In genomic region chr10:66925553-66926127, GRCm38 (mm10) we compare ENCODE assay signal across 15 mouse cellular contexts.
A peak's percentile ranks its signal among the peaks of the same experiment; 100 is the strongest.
DNase-seq lines count a peak whose midpoint lies in the region; TF ChIP-seq lines count a peak whose summit lies in the region.
"Had no signal": no experiment of that assay in that cellular context is flagged by ENCODE, and none has a peak within 500 bp of the region (broad histone marks: within the 10 kb centered on the region; RNA-seq: fewer than 3 reads in every experiment).

No protein-coding gene starts in this region.

- no peak for TF ChIP-seq EP300 in ES-Bruce4 (IDR thresholded peaks at IDR 0.05; ENCODE audit: insufficient read depth, low read depth, low read length)

- H3K79me2 ChIP-seq in myocyte (ENCODE audit: control insufficient read depth, insufficient read depth): no peaks in the 10 kb centered on the region

- no peak for TF ChIP-seq CTCF in ES-Bruce4 (IDR thresholded peaks at IDR 0.05; ENCODE audit: low read depth, low read length)
- no peak for TF ChIP-seq CTCF in lung, adult 2 months (IDR thresholded peaks at IDR 0.05; ENCODE audit: insufficient read depth, low read length)

- 11% methylated on average over 6 of the region's 6 CpGs for WGBS in heart, embryonic 10.5 days
- 60% methylated on average over 6 of the region's 6 CpGs for WGBS in lung, adult 2 months

- no peak overlapping the region for H3ac ChIP-seq in myocyte (ENCODE audit: control insufficient read depth, insufficient read length)

- H3K4me1 ChIP-seq in heart, embryonic 10.5 days: peaks cover 46% of the 10 kb centered on the region
- H3K4me1 ChIP-seq in ES-Bruce4 (ENCODE audit: control insufficient read depth, insufficient read depth, low read length): peaks cover 4% of the 10 kb centered on the region
- peaks cover 8% of the 10 kb centered on the region; the same call in 1 of the 2 replicates for H3K4me1 ChIP-seq in lung, adult 2 months (ENCODE audit: control insufficient read depth, insufficient read depth, low read length)

- peak overlapping the region; percentile 52; the same call in 1 of the 2 replicates for H3K27ac ChIP-seq in heart, embryonic 10.5 days
- H3K27ac ChIP-seq in ES-Bruce4 (ENCODE audit: insufficient read depth, low read length): 0 out of 2 replicates have a peak overlapping the region, but pooled peaks have one; percentile 13
- H3K27ac ChIP-seq: embryonic facial prominence, embryonic 10.5 days; forebrain, embryonic 13.5 days; heart, embryonic 15.5 days; hindbrain, embryonic 15.5 days had no signal

- no peaks in the 10 kb centered on the region for H3K27me3 ChIP-seq in heart, embryonic 10.5 days (ENCODE audit: insufficient read depth, poor library complexity, severe bottlenecking)
- H3K27me3 ChIP-seq in ES-Bruce4 (ENCODE audit: control insufficient read depth, insufficient read depth, low read length, poor library complexity, severe bottlenecking) (no peaks in the 10 kb centered on the region), myocyte (ENCODE audit: control insufficient read depth, insufficient read depth, insufficient read length) (no peaks in the 10 kb centered on the region)
- H3K27me3 ChIP-seq: forebrain, embryonic 13.5 days; heart, embryonic 15.5 days; hindbrain, embryonic 15.5 days had no signal

- H3K9me3 ChIP-seq in heart, embryonic 10.5 days: no peaks in the 10 kb centered on the region
- no peaks in the 10 kb centered on the region for H3K9me3 ChIP-seq in ES-Bruce4 (replicated peaks; ENCODE audit: control insufficient read depth, insufficient read depth, low read length, poor library complexity, severe bottlenecking)
- H3K9me3 ChIP-seq: embryonic facial prominence, embryonic 10.5 days; forebrain, embryonic 13.5 days; heart, embryonic 15.5 days; hindbrain, embryonic 15.5 days had no signal

- H3K4me3 ChIP-seq in heart, embryonic 10.5 days: no peak overlapping the region
- H3K4me3 ChIP-seq in ES-Bruce4 (ENCODE audit: low read depth, low read length): no peak overlapping the region
- H3K4me3 ChIP-seq in myocyte: no peak overlapping the region
- no peak overlapping the region for H3K4me3 ChIP-seq in lung, adult 2 months (replicated peaks; ENCODE audit: extremely low read depth, low read depth, low read length)
- H3K4me3 ChIP-seq: embryonic facial prominence, embryonic 10.5 days; forebrain, embryonic 13.5 days; heart, embryonic 15.5 days; hindbrain, embryonic 15.5 days had no signal

- H3K9ac ChIP-seq in ES-Bruce4 (ENCODE audit: low read depth, poor library complexity, severe bottlenecking): no peak overlapping the region
- H3K9ac ChIP-seq: forebrain, embryonic 13.5 days; forebrain, postnatal 0 days; heart, embryonic 15.5 days; hindbrain, embryonic 15.5 days had no signal

- H3K36me3 ChIP-seq in heart, embryonic 10.5 days: no peaks in the 10 kb centered on the region
- H3K36me3 ChIP-seq in ES-Bruce4 (ENCODE audit: control insufficient read depth, insufficient read depth, low read length, poor library complexity, severe bottlenecking): no peaks in the 10 kb centered on the region
- H3K36me3 ChIP-seq in myocyte (ENCODE audit: control insufficient read depth, insufficient read depth): no peaks in the 10 kb centered on the region
- H3K36me3 ChIP-seq: embryonic facial prominence, embryonic 10.5 days; heart, embryonic 15.5 days; hindbrain, embryonic 15.5 days had no signal

- TF ChIP-seq POLR2A in ES-Bruce4 (IDR thresholded peaks at IDR 0.05; ENCODE audit: insufficient read depth, low read length) (no peak), myocyte (IDR thresholded peaks at IDR 0.05; ENCODE audit: insufficient read length, low read depth) (no peak)
- TF ChIP-seq POLR2A in lung, adult 2 months (IDR thresholded peaks at IDR 0.05; ENCODE audit: borderline replicate concordance, extremely low read depth, low read depth, low read length): no peak

- DNase-seq in heart, embryonic 10.5 days (ENCODE audit: low spot score): no peak
- DNase-seq in heart, adult 9 months (ENCODE audit: low spot score in 2 of 2): no peak
- peak; percentile 38 for DNase-seq in 3T3-L1 (ENCODE audit: low read depth, low spot score)
- DNase-seq in lung, adult 2 months: no peak
- DNase-seq: adrenal gland, adult 8-10 months; cerebellum, adult 2 months; cerebellum, postnatal 10 days; forebrain, postnatal 0 days; gastrocnemius, postnatal 36 days had no signal

- H3K4me2 ChIP-seq in myocyte (ENCODE audit: low read depth): peak overlapping the region; percentile 20
- H3K4me2 ChIP-seq: forebrain, embryonic 13.5 days; heart, embryonic 15.5 days; hindbrain, embryonic 15.5 days had no signal

TF ChIP-seq in myocyte, 11 proteins besides CTCF, POLR2A, EP300 and RAD21:
- TF ChIP-seq CEBPB (IDR thresholded peaks at IDR 0.05; ENCODE audit: insufficient read depth, poor library complexity, severe bottlenecking) (no peak), MAX (IDR thresholded peaks at IDR 0.05; ENCODE audit: low read depth) (no peak), TCF12 (IDR thresholded peaks at IDR 0.05; ENCODE audit: insufficient read depth, poor library complexity, severe bottlenecking) (no peak), POLR2AphosphoS2 (IDR thresholded peaks at IDR 0.05; ENCODE audit: insufficient read length, low read depth) (no peak), E2F4 (IDR thresholded peaks at IDR 0.05; ENCODE audit: insufficient read depth) (no peak)
